Mouse (Mus musculus) kidney, postnatal 36 days (tissue): ENCODE data around the gene Methig1.
A peak's percentile ranks its signal among the peaks of the same experiment; 100 is the strongest.

ENCODE experiments used
- DNase-seq, 2 experiments: peaks; one replicate each; pipeline ENCODE4 v3.0.0; 2021 to 2022; ENCODE audit warnings: mixed read lengths in 2 of 2

Methig1 gene

GRCm38 (mm10) chr15:100401811-100402210 lies 48.9 kb downstream of the Methig1 start:
- peak in 1 of 2 experiments; percentile 66 for DNase-seq

GRCm38 (mm10) chr15:100402347-100402746 lies 49.4 kb downstream of the Methig1 start:
- no peak for DNase-seq

- DNase-seq: no peak
Observed at GRCm38 (mm10) chr15:100402798-100403197, 49.8 kb downstream of the Methig1 start.

GRCm38 (mm10) chr15:100403318-100404000 lies 50.5 kb downstream of the Methig1 start:
- DNase-seq: peak; percentile 78 to 88

- peak; percentile 57 to 58 for DNase-seq
Observed at GRCm38 (mm10) chr15:100406088-100406487, 53.1 kb downstream of the Methig1 start.

DNA sequence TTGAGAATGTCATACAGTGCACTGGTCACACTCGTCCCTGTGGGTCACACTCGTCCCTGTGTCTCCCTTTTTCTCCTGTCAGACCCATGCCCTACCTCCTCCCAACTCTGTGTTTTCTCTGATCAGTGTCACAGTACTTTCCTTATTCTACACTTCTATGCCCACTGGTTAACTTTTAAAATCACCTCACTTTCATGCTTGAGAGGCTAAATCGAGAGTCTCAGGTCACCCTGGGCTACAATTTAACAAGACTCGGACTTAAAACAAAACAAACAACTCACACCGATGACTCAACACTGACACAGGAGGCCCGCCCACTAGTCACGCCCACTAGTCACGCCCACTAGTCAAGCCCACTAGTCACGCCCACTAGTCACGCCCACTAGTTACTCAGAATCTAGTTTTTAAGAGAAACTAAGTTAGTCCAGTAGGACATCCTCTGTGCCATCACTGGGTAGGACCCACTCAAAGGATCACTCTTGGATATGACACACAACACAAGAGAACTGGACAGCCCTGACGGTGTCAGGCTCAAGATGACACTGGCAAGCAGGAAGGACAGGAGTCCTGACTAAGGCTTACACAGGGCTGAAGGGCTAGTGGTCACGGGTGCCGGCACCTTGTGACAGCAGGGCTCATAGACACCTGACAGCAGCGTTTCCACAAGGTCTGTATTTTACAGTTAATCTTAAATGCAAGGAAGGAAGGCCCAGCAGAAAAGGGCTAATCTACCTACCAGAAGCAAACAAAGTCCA lies 58.1 kb downstream of the Methig1 start:
- peak; percentile 90 to 91 for DNase-seq

DNA sequence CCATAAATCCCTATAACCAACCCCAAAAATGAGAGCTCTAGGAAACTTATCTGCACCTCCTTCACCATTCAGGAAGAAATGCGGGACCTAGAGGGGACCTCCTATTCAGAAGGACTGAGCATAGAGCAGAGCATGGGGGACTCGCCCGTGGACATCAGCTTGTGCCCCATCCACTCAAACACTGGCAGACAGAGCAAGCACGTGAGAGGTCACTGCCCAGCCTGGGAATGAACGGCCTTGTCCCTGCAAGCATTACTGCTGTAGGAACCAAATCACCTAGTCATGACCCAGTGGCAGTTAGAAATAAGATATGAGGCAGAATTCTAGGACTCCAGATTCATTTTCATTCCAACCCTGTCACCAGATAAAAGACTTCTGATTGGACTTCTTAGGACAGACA lies 58.8 kb downstream of the Methig1 start:
- DNase-seq: peak in 1 of 2 experiments; percentile 59

- peak; percentile 42 to 52 for DNase-seq
Observed at GRCm38 (mm10) chr15:100413306-100413705, 60.4 kb downstream of the Methig1 start.

GRCm38 (mm10) chr15:100414011-100414410 lies 61.1 kb downstream of the Methig1 start:
- peak; percentile 68 to 70 for DNase-seq

DNA sequence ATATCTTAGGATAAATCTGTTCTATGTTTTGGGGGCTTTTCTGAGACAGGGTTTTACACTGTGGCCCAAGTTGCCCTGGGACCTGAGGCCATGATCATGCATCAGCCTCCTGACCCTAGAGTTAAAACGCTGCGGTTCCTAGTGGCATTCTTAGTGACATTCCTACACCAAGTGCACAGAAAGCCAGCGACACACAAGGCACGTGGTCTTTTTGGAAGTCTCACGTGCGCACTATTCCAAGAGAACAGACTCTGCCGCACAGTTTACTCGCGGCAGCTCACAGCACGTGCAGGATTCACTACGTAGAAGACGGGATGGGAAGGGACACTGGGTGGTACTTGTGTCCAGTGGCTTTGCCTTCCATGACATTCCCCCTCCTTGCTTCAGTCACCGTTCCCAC lies 62.0 kb downstream of the Methig1 start:
- DNase-seq: peak in 1 of 2 experiments; percentile 38

GRCm38 (mm10) chr15:100415684-100416083 lies 62.7 kb downstream of the Methig1 start:
- peak in 1 of 2 experiments; percentile 61 for DNase-seq

DNA sequence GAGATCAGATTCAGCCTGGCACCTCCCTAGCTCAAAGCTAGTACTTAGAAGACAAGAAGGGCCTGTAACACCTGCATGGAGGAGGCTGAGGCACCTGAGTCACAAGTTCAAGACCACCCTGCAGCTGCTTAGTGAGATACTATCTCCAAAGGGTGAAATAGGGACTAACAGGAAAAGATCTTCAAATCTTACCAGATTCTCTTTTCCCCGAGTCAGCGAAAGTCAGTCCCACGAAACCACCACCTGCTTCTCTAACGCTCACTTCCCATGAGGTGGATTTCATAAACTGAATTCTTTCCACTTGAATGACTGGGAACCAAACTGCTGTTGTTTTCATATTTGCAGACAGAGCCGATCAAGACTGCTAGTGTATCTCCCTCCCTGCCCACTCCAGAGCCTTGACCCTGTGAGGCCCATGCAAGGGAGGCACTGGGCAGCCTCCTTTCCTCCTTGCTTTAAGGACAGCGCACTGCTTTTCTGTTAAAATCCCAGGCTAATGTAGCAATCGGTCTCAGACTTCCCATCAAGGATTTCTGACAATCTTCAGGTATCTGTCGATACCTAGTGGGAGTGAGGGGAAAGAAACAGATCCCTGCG lies 65.0 kb downstream of the Methig1 start:
- no peak for DNase-seq

DNA sequence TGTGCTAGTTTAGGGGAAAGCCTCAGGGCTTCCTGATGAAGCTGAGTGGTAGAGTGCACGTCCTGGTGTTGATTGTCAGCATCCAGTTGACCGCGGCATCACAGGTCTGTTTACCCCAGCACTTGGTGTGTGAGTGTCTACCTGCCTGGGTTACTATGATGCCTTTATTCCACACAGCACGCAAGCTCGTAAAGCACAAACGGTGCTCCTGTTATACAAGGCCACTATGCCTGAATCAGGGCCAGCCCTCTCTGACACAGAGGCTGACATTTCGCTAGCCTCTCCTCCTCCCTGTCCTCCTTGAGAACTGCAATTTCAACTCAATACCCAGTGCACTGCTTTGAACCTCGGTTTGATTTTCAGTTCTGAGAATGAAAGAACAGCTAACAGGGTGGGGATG lies 66.4 kb downstream of the Methig1 start:
- DNase-seq: peak in 1 of 2 experiments; percentile 30

- DNase-seq: no peak
Observed at GRCm38 (mm10) chr15:100419901-100420745, 67.2 kb downstream of the Methig1 start.

DNA sequence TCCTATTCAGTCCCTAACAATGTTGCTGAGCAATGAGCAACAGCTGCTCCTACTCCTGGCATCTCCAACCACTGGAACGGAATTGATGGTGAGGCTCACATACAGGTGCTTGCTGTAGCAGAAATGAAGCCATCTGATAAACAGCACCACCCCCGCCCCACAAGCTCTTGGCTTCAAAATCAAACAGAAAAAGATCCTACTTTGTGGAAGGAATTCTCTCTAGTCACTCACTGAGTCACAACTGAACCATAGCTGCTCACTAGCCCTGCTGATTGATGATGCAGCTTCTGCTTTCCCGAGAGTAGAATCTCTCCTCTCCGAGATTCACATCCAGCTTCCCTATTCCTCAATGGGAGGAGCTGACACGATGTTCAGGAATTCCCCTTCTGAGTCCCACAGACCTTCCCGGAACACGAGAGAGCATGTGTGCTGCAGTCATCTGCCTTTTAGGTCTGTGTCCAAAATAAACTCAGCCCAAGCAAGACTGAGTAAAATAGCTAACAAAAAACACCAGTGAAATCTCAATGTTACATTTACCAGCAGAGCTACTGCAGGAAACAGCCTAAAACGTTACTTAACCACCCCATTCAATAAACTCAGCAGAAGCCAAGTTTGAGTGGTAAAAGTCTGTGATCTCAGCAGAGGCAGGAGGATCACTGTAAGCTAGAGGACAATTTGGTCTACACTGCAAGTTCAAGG lies 68.3 kb downstream of the Methig1 start:
- DNase-seq: peak in 1 of 2 experiments; percentile 34

GRCm38 (mm10) chr15:100421758-100422197 lies 68.8 kb downstream of the Methig1 start, which contains the start of gene Gm5475:
Gene Gm5475 (plus strand): TSS chr15:100422147.
- DNase-seq: peak; percentile 82 to 89

- peak in 1 of 2 experiments; percentile 51 for DNase-seq
Observed at GRCm38 (mm10) chr15:100422476-100422875, 69.5 kb downstream of the Methig1 start.

DNA sequence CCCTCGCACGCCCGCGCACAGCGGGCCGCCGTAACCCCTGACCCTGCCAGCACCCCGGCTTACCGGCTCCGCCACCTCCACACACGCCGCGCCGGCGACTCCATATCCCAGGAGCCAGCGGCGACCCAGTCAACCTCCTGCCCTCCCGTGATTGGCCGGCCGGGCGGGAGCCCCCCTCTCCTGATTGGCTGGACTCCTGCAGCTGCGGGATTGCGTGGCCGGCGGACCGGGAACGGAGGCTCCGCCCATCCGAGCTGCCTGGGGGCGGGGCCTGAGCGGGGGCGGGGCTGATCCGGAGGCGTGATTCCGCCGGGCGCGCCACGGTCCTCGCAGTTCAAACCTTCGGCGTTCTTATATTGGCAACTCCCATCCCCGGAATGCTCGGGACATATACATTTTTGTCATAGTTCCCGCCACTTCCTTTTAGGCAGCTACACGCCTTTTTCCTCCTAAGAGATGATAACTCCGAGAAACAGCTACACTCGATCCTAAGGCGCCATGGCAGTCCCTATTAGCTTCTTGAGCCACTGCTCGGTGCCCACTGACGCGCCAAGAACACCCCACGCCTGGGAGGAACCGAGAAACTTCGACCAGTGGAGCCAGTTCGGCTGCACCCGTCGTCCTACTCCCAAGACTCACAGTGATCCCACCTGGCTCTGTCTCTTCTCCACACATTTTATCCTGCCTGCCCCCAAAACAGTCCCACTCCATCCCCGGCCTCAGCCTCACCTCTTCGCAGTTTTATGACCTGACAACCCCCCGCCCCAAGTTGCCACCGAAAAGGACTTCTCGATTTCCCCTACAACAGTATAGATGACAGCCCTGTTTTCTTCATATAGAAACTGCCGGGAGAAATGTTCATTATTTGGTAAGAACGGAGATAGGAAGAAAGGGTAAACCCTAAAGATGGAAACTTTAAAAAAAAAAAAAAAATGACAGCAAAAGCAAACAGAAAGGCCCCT lies 70.2 kb downstream of the Methig1 start:
- DNase-seq: peak; percentile 98

DNA sequence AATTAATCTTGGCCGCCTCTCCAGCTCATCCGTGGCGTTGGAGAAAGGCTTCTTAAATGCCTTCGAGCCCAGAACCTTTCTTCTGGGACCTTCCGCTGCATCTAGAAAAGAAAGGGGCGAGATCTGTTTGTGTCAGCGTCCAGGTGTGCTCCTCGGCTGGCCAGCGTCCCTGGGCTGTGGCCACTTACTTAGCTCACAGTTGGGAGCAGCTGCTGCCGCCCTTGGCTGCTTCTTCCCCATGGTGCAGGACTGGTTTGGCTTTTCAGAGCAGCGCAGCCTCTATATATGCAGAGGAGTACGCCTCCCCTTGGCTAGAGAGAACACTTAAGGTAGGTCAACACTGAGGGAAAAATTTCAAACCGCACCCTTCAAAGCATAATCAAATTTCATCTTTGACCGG lies 71.0 kb downstream of the Methig1 start:
- peak; percentile 51 to 70 for DNase-seq

DNA sequence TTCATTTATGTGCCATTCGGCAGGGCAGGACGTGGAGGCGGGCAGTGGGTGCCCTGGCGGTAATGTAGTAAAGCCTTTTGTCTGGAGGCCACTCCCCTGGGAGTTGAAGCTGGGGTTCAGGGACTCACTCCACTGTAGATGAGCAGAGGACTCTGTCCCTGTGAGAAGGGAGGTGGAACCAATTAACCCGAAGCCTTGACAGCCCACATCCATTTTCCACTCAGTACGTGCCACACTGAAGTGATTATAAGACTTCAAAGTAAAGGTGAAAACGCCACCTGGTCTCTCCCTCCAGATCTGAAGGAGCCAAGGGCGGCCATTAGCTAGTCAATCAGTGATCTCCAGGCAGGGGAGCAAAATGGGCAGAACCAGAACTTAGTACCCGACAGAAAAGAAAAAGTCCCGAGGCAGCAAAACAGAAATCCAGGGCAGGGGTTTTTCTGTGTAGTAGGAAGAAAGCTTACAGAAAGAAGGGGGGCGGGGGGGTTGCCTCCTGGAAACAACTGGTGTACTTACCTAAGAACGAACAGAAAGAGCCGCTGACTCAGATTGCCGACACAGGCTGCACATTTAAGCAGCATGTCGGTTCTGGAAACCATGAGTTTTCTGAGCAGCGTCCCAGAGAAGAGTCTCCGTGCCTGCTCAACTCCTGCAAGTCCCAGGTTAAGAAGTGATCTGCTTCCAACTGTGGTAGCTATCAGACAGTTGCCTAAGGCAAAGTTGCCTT lies 71.6 kb downstream of the Methig1 start, which contains the start of gene Slc11a2:
Gene Slc11a2, minus strand, starts transcription at position 677 of the 727 bp plus-strand sequence.
- peak; percentile 70 for DNase-seq
